Mouse (Mus musculus) R1 (cell line): ENCODE measurements at regions not wholly inside any gene's neighbourhood (a gene's known extent, or its start where the extent isn't known, plus 50 kb on each side); places are given as distances from the start of the nearest gene placed in this dataset.

Source experiments
- DNase-seq: peaks from one replicate; pipeline ENCODE4 v3.0.0-alpha.2; 2018; ENCODE audit warnings: low read depth, low spot score

DNA sequence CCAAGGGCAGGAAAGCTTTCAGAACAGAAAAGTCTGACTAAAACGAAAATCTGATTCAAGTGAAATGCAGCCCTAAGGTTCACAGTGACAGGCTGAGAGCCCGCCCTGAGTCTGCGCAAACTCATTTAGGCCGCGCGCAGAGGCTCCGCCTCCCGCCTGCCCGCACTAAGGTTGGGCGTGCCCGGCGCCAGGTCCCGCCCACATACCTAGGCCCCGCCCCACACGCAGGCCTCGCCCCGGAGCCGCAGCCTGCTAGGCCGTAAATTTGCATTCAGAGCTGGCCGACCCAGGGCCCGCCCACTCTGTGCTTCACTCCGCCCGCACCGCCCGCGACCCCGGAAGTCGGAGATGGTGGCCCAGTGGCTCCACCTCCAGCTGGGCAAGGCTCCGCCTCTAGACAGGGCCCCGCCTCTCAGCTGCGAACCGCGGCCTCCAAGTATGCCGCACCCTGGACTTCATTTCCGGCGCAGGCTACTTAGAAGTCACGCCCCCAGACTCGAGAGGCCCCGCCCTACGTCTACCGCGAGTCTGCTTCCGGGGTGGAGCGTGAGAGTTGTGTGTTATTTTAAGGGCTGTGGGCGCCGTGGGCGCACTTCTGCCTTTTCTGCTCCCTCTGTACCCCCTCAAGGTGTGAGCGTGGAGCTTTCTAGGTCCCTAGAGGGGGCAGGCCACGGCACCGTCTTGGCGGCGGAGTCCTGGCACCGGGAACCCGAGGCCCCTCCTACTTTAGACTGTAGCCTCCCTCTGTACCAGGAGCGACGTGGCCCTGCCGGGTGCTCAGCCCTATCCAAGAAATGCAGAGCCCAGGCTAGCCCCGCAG lies 52.3 kb upstream of the Wnt7b start:
- DNase-seq: peak; percentile 98

DNA sequence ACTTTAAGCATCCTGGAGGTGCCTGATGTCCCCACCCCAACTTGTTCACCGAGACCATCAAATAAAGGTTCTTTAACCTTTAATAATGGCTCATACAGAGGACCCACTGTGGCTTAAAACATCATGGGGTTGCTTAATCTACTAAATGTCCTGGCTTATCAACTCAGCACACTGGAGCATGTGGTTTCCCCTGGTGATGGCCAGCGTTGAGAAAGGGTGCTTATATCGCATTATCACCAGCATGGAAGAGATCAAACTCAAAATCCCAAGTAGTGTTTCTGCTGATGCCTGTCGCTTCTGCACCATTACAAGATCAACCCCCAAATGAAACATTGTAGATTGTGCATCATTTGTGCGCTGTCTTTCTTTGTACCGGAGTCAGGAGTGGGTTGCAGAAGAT lies 53.2 kb upstream of the Wnt7b start:
- no peak for DNase-seq

DNA sequence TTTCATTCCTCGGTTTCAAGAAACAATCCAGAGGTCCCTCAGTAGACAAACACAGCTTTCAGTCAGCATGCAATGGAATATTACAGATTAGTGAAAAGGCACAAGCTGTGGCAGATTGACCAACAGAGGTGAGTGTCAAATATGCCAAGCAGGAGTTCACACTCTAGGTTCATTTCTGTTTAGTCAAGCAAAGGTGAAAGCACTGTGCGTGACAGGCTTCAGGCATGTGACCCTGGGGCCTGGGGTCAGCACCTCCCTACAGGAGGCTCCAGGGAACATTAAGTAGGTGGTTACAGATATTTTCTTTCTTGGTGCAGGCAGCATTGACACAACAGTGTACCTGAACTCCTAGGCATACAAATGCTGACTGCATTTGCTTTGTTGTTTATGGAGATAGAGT lies 57.3 kb upstream of the Wnt7b start:
- DNase-seq: no peak

DNA sequence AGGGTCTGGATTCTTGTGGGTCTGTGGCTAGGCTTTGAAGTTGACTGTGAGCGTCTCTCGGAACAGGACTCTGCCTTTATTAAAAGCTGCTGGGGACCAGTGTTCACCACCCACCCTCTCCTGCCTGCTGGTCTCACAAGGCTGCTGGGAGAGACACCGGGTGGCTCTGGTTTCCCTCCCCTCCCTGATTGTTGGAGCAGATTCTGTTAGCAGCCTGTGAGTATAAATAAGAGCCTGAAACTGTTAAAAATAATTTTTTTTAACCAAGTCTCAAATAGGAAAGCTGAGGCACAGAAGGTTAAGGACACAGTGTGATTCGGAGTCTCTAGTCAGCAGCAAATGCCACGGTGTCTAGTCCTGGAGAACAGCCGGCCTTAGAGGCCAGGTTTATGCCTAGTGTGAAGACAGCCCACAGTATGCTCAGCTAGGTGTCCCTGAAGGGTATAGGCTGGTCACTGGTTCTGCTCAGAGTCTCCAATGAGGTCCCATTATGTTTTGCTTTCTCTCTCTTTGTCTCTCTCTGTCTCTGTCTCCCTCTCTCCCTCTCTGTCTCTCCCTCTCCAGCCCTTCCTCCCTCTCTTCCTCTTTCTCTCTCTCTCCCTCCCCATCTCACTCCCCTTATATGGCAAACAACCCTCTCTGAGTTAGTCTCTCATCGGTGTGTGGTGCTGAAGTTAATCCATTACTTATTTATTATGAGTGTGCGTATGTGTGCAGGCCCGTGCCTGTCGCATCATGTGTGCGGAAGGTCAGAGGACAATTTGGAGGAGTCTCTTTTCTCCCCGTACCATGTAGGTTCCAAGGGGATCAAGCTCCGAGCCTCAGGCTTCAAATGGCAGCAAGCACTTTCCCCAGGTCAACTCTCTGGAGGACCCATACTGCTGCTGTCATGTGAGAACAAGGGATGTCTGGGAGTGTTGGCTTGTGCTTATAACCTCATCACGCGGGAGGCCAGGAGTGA lies 59.1 kb upstream of the Wnt7b start:
- DNase-seq: no peak

DNA sequence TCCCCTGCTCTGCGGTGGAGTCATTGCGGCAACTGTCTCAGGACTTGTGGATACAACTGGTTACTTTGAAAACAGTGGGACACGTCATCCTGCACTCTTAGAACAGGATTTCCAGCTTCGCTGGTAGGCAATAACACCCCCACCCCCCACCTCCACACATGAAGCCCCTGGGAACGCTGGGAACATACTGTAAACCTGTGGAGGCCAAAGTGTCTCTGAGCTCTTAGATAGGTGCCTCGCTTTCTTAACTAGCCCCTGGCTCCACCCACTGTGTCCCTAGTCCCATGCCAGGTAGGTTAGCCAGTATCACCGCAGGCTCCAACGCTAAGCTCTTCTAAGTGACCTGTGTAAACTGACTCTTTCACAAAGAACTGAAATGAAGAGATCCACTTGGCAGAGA lies 63.1 kb upstream of the Wnt7b start:
- DNase-seq: no peak

DNA sequence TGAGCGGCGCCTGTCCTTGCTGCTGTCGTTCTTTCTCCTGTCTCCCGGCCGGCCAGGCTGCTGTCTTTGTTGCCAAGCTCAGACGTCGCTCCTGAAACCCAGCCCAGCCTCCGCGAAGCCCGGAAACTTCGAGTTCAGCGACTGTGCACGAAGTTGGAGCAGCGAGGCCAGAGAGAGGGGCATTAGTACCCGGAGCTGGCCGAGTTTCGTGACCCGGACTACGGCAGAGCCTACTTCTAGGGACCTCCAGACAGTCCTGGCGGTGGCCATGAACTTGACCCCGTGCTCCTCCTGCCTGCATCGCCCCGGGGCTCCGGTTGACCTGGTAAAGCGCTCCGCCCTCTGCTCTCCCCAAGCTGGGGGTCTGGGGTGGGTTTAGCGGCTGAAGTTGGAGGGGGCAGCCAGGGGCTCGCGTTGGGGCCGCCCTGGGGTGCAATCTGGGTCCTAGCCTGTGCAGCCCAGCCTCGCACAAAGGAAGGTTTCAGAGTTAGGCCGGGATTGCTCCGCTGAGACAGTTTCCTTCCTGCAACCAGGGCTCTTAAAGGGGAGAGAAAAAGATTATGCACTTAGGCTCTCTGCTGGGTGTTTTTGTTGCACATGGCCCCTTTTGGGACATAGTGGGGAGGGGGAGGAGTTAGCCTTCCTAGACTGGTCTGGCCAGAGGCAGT lies 63.8 kb upstream of the Wnt7b start:
- peak; percentile 23 for DNase-seq

DNA sequence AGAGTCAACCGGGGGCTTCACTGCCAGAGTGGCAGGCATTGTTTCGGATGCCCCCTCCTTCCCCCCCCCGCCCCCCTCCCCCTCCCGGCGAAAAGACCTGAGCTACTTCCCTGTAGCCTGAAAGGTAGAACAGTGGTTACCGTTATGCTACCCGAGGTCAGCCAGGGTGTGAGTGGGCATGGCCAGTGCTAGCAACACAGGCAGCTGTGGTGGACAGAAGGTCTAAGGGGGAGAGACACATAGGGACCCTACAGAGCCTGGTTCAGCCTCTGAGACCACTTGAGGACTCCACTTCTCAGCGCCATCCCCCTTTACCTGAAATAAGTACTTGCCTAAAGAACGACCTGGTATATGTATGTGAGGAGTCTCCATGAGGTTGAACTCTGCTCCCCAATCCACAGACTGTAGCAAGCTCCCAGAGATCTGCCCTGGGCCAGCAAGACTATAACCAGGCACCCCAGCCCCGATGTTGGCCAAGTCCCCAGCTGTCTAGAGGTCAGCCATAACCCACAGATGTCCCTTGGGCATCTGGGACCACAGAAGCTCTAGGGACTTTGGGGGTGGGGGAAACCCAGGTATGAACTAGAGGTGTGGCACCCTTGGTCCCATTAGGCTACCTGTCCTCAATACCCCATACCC lies 64.5 kb upstream of the Wnt7b start:
- no peak for DNase-seq

DNA sequence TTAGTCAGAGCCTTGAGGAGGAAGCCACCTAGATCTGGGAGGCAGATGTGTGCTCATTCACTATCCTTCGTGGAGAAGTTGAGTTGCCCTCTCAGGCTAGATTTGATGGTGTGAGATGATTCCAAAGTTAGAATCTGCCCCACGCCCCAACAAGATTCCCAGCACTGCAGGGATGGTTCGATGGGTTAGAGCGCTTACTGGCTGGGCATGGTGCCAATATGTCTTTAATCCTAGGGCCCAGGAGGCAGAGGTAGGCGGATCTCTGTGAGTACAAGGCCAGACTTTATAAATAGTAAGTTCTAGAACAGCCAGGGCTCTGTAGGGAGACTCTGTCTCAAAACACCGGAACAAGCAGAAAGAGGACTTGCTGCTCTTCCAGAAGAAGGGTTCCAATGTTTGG lies 65.3 kb upstream of the Wnt7b start:
- DNase-seq: no peak

DNA sequence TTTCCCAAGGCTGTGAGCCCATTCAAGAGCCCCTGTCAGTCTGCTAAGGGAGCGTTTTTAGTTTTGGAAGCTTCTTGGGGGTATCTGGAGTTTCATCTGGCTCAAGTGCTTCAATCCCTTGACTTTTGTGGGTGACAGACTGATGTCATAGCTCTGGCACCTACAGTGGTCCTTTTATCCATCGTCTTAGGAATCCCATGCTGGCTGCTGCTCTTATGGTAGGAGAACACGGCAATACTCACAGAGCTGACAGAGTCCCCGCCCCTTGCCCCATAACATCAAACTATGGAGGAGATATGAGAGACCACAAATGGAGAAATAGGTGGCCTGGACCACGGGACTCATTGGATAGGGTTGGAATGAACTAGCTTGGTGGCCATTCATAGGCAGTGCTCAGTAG lies 68.0 kb upstream of the Wnt7b start:
- no peak for DNase-seq

DNA sequence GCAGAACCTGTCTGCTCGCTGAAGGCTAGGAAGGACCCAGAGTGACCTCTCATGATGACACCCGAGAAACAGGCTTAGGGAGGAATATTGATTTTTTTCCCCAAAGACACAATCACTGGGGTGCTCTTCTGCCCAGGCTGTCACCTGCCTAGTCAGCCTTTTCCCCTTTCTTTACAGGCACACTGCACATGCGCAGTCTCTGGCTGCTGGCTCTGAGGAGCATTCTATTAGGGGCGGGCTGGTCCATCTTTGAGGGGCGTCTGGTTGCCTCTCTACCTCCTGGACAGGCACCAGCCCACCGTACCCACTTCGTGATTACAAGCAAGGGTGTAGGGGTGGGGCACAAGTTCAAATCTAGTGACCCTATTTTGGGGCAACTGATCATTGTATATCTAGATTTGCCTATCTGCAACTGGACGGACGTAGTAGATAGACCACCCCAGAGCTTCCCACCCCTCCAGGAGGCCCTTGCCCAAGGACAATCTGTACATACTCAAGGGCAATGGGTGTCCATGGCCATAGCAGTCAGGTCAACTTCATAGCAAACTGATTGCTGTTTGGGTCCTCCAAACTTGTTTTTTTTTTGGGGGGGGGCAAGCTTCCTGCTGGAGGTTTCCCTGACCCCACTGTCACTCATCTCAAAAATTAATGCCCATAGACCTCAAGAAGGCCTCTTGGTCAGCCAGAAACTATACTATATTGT lies 69.6 kb upstream of the Wnt7b start:
- DNase-seq: no peak

DNA sequence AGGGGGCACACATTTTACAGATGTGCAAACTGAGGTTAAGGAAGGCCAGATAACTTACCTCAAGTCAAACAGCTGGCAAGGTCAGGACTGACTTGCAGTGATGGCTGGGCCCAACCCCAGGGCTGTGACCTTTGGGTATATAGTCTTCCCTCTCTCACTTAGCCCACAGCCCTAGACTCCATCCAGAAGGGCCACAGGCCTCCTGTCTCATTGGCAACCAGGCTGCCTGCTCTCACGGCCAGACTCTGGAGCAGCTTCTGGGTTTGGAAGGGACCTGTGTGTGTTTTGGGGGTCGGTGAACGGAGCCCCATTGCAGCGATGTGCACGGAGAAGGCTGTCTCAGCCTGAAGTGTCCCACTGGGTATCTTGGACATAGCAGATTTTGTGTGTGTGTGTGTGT lies 70.2 kb upstream of the Wnt7b start:
- no peak for DNase-seq

DNA sequence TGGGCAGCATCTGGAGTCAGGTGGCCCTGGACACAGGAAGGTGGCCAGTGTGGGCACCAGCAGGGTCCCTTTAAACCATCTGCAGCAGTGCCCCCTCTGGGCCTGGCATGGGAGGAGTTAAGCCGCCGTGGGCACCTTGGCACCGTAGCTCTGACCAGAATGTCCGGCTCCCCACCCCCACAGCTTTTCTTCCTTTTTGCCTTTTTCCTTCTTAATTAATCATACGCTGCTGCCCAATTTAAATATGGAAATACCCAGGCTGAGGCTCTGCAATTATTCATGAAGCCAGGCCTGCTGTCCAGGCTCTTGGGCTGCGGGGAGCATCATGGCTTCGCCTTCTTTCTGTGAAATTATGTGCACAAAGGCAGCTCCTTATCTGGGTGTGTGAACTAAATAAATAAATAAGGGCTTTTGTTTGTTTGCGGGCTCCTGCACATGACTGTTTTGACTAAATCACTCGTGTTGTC lies 70.6 kb upstream of the Wnt7b start:
- no peak for DNase-seq

DNA sequence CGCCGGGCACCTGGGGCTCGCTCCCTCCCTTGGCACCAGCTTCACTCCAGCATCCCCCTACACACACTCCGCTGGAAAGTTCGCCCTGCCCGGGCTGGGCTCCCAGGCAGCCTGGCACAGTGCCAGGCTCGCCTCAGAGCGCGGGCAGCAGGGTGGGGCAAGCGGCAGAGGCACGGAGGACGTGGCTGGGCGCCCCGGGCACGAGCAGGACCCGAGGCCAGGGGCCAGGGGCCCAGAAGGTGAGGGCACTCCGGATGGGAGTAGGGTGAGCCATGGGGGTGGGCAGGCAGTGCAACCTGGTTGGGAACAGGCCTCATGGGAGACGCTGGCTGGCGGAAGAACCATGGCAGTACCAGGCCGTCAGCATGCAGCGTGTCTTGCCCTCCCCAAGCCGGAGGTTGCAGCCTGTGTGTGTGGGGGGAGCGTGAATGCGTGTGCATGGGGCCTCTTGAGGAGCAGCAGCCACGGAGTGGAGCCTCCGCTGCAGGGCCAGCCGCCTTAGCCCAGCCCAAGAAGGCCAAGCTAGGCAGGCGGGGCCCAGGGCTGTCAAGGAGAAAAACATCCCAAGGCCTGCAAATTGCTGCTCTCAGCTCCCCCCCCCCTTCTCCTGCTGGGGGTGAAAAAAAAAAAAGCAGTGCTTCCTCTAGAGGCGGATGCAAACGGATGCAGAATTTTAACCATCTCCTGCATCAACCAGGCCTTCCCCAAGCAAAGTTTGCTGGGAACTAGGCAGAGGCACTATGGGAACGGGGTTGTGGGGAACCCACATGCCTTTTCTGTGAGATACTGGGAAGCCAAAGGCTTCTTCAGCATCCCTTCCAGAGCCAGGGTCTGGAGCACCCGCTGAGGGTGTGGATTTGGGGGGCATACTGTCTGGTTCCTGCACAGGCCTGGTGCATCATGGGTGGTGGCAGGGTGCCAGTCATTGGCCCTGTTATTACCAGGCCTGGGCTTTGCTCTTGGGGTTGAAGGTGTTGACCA lies 71.4 kb upstream of the Wnt7b start:
- peak; percentile 27 for DNase-seq

DNA sequence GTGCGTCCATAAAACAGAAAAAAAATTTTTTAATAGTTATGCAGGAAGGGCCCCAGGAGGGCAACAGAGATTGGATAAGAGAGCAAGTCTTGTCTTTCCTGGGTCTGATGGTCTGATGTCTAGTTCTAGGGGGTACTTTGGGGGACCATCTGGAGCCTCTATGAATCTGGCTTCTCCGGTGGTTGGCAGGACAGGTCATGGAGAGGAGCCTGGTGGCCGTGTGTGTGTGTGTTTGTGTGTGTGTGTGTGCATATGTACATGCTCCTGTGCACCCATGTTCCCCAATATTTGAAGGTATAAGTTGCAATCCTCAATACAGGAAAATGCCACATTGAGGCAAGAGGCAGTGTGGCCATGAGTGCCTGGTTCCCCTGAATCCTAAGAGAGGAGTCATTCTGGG lies 72.5 kb upstream of the Wnt7b start:
- DNase-seq: no peak

DNA sequence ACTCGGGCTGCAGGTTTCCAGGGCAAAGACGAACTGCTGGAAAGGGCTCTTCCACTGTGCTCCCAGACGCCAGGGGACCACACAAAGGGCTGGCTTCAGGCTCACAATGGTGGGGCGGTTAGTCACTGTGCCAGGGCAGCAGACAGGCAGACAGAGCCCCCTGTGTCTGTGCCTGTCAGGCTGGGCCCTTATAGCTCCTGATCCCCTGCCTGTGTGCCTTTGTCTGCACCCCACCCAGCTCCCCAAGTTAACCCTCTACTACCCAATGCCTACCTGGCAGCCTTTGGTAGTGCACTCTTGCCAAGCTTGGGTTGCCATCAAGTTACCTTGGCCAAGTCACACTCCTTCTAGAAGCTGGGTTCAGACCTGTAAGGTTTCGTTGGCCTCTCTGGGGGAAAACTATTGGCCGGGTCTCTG lies 73.5 kb upstream of the Wnt7b start:
- no peak for DNase-seq

DNA sequence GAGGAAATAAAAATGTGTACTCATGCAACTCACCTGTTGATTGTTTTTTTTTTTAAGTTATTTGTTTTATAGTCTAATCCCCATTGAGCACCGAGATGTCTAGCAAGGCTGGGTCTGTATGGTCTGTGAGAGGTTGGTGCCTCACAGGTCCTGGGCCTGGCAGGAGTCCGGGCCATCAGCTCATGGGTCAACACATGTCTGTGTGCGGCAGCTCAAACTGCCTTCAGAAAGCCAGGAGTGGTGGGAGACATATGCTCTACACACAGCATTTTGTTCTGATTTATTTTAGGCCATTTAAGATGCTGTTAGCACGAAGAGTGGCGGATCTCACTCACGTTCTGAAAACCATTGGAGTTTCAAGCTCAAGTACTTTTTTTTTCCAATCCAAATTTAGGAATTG lies 74.6 kb upstream of the Wnt7b start:
- DNase-seq: no peak

DNA sequence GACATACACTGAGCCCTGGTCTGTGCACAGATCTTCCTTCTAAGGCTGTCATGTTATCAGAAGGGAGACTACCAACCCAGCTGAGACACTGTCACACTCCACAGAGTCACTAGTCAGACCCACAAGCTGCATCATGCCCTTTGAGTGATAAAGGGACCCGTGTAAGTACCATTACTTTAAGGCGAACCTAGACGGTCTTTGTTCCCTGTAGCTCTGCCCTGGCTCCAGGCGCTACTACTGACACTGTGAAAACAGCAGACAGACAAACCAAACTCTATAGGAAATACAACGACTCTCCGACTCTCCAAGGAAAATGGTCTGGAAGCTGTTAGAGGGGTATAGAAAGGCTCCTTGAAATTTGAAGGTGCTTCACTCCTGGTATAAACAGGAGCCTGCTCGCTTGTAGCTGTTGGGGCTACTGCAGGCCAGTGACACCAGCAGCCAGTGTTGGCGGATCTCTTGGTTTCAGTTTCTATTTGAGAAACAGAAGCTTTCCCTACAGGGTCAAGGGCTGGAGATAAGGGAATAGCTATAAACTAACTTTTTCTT lies 75.2 kb upstream of the Wnt7b start:
- DNase-seq: no peak

DNA sequence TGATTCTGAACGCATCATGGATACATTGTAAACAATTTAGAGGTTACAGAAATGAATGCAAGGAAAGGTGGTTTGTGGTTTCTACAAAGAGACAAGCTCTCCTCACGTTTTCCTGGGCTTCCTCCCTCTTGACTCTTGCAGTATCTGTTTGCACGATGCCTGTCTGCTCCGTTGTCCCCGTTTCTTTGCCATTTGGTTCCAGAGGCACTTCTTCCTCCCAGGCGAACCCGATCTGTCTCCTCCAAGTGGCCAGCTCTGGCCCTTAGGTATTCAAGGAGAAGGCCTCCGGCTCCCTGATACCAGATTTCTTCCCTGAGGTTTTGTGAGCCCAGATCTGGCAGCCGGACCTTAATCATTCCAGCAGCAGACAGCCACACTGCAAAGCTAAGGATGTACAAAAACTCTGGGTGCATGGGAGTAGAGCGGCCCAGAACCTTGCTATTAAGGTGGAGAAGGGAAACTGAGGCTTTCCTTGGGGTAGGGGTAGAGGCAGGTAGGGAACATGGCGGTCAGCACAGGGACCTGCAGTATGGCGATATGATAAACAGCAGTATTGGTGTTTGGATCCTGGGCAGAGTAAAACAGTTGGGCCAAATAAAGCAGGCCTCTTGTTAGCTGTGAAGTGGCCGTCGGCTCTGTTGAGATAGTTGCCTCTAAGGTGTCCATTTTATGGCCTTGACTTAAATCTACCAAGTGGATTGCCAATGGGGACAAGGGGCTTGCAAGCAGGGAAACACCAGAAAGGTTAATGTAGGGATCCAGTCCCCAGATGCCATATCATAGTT lies 76.0 kb upstream of the Wnt7b start:
- DNase-seq: no peak
